Mouse (Mus musculus) urinary bladder, postnatal 10 days (tissue): ENCODE measurements around the gene Rere.
"Not testable (repeated sequence)": the region's sequence is repeated elsewhere in the genome, so short reads cannot be mapped to it uniquely, and the experiment has no call there.

Experiments
- DNase-seq: peaks from one replicate; pipeline ENCODE4 v3.0.0; 2022; ENCODE audit warnings: low spot score

Rere gene

DNA sequence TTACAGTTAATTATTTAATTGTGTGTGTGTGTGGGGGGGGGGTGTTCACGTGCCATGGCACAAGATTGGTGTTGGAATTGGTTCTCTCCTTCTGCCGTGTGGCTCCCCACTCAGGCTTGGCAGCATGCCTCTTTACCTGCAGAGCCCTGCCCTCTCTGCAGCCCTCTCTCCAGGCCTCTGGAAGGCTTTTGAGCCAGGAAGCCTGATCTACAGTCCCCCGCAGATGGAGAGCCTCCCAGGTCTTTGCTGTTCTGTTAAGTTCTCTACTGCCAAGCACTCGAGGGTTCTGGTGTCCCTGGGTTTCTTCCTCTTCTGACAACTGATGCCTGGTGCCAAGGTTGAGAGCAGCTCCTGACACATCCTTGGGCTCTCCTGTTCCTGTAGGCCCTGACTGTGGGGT, 27.0 kb upstream of the Rere start:
- DNase-seq, result no peak

DNA sequence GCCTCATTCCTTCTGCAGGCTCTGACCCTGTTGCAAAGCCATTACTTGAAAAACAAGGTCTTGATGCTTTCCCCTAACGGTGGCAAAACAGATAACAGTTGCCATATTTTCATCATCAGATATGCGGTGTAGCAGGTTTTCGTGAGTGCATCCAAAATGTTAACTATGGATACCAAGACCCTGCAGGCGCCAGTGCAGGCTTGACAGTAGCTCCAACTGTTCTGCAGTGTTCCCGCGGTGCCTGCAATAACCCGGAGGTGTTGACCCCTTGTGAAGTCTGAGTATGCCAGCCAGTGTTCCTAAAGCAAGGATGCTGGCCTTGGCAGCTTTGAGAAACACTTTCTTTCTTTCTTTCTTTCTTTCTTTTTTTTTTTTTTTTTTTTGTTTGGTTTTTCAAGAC, 26.3 kb upstream of the Rere start:
- no peak for DNase-seq

DNA sequence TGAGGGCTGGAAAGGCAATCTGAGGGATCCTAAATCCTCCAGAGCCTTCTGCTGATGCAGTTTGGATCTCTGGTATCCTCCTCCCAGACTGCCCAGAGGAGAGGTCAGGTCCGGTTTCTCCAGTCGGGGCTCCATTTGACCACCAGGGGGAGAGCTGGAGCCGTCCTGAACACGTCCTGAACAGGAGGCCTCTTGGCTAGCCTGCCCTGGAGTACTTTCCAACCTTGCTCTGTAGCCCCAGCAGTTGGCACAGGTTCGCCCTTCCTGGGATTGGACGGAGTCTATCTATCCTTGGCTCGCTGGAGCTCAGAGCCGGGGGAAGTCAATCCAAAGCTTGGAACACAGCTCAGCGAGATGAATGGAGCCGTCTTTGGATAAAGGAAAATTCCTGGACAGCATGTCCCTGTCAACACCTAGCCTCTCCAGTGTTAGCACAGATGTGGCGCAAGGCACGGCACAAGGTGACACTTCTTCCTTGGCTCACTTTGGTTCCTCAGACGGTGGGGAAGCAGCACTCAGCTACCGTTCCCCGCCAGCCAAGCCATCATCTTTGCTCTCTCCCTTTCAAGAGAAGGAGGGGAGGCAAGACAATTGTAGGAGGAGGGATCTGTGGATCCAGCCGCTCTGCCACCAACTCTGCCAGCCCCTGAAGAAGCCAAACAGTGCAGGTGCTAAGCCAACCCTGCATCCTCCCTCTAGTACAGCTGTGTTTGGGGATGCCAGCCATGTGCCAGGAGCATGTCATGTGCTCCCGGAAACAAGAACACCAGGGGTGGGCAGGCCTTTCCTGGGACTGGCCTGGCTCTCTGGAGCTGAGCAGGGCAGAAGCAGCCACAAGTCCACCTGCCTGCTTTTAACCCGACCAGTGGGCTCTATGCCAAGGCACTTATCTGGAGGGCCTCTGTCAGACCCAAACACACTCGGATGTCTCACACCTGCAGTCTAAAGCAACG, 23.9 kb upstream of the Rere start:
- DNase-seq, result peak; percentile 59

DNA sequence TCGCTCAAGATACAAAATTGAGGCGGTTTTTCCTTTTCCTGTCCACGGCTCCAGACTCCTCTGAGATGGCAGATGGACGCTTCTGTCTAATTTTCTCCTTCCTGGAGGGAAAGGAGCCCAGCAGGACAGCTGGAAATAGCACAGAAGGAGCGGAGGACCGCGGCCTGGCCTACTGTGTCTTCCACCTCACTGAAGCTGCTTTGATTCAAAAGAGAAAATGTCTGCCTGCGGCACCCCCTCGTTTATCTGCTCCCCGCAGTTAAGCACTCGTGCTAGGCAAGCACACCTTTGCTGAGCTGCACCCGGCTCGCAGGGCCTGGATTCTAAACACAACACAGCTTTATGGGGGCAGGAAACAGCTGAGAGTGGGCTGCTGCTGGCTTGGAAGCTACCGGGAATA, 23.1 kb upstream of the Rere start:
- DNase-seq, result no peak

GRCm38 (mm10) chr4:150259577-150259976, 21.9 kb upstream of the Rere start:
- DNase-seq, result no peak

DNA sequence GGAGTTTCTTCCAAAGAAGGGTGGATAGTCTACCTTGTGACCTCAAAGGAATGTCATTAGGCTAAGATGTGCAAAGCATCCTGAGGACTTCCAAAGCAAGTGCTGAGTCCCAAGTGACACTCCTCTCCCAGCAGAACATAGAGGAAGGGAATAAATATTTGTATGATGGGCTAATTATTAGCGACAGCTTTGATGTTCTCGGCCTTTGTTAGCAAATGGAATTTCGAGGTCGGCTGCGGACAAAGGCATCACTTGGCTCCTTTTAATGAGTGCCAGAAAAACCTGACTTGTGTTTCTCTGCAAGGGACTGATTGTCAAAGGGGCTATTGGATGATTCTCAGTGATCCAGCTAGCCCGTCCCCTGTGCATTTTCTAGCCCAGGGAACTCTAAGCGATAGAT, 21.3 kb upstream of the Rere start:
- no peak for DNase-seq

DNA sequence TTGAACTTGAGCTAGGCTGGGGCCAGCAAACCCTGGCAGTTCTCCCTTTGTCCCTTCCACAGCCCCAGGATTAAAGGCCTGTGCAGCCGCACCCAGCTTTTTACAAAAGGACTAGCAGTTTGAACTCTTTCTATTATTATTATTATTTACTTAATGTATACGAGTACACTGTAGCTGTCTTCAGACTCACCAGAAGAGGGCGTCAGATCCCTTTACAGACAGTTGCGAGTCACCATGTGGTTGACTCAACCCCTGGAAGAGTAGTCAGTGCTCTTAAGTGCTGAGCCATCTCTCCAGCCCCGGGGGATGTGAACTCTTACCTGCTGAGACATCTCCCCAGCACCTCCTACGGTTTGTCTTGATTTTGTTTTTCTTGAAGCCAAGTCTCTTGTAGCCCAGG, 20.7 kb upstream of the Rere start:
- no peak for DNase-seq

DNA sequence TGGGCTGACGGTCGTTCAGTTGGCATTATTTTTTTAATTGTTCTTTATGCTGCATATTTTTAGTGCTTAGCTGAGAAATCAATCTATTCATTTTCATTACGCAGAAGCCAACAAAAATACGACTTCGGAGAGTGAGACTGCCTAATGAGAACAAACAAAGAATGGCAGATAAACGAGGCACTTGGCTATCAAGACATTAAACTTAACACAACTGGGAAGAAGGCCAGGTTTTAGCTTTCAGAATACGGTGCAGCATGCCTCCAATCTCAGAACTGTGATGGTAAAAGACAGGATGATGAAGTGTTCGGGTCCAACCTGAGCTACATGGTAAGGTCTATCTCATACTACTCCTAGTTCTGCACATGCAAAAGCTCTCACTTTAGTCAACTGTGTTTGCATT, 19.1 kb upstream of the Rere start:
- no peak for DNase-seq

GRCm38 (mm10) chr4:150264903-150265302, 16.5 kb upstream of the Rere start:
- no peak for DNase-seq

DNA sequence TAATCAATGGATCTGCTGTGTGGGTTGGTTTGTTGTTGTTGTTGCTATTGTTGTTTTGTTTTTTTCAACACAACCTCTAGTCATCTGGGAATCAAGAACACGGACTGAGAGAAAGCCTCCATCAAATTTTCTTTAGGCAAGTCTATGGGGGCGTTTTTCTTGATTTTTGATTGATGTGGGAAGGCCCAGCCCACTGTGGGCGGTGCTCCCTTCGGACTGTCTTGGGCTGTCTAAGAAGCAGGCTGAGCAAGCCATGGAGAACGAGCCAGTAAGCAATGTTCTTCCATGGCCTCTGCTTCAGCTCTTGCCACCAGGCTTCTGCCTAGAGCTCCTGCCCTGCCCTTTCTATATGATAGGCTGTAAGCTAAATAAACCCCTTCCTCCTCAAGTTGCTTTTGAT, 16.0 kb upstream of the Rere start:
- no peak for DNase-seq

GRCm38 (mm10) chr4:150266655-150267223, 14.7 kb upstream of the Rere start:
- no peak for DNase-seq

- no peak for DNase-seq
Observed at GRCm38 (mm10) chr4:150268674-150269653, 12.5 kb upstream of the Rere start.

- no peak for DNase-seq
Observed at GRCm38 (mm10) chr4:150269679-150270078, 11.8 kb upstream of the Rere start.

DNA sequence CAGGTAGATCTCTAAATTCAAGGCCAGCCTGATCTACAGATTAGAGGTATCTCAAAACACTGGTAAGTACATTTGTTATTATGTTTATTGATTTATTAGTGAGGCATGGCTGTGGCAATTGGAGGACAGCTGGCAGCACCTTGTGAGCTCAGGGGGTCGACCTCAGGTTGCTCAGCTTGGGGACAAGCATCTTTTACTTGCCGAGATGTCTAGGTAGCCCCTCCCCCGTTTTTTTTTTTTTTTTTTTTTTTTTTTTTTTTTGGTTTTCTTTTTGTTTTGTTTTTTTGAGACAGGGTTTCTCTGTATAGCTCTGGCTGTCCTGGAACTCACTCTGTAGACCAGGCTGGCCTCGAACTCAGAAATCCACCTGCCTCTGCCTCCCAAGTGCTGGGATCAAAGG, 10.7 kb upstream of the Rere start:
- not testable (repeated sequence) for DNase-seq

DNA sequence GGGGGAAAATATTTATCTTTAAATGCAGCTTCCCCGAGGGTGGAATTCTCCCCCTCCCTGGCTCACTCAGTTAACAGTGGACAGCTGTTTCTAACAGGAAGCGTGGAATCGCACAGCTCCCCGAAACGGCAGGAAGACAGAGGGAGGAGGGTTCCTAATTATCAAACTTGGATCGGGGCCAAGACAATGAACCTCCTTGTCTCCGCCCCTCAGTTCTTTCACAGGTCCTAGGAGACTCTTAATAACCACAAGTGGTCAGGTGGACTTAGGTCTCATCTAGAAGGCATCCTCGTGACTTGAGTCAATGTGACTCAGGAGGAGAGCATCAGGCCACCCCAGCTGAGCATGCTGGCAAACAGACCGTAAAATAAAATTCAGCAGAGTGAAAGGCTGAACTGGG, 8.7 kb upstream of the Rere start:
- no peak for DNase-seq

DNA sequence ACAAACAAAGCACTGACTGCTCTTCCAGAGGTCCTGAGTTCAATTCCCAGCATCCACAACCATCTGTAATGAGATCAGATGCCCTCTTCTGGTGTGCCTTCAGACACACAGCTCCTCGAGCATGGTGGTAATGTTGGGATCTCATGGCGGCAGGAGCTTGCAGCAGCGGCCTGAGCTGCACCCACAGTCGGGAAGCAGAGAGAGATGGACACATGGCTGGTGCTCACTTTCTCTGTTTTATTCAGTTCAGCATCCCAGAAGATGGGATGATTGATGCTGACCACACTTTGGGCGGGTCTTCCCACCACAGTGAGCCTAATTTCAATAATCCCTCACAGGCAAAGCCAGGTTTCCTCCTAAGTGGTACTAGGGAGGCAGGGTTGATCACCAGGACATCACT, 5.9 kb upstream of the Rere start:
- no peak for DNase-seq

- DNase-seq, result not testable (repeated sequence)
Observed at GRCm38 (mm10) chr4:150279336-150279735, 2.1 kb upstream of the Rere start.

DNA sequence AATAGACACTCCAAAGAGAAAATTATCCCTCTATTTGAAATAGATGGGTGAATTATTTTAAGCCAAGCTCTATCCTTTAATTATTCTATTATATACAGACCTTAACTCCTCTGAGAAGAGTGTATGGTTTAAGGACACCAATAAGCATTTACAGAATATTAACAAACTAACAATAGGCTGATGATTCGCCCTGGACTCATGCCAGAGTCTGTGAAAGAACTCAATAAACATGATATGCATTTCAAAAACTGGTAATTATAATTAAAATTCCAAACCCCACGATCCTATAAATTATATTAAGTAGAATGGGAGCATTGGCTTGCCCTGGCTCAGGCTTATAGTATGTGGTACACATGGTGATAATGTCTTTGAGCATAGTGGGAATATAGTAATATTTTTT, 1.4 kb upstream of the Rere start:
- no peak for DNase-seq

DNA sequence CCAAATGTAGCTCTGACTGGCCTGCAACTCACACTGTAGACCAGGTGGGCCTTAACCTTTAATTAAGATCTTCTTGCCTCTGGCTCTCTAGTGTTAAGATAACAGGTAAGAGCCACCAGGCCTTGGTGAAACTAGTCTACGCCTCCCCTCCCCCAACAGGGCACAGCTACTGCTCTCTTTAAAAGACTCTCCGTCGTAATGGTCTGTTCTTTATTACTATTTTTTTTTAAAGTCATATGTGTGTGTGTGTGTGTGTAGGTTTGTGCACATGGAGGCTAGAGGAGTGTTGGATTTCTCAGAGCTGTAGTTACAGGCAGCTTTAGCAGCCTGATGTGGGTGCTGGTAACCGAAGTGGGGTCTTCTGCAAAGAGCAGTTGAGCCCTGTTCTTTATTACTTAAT, 987 bp upstream of the Rere start:
- DNase-seq, result no peak

DNA sequence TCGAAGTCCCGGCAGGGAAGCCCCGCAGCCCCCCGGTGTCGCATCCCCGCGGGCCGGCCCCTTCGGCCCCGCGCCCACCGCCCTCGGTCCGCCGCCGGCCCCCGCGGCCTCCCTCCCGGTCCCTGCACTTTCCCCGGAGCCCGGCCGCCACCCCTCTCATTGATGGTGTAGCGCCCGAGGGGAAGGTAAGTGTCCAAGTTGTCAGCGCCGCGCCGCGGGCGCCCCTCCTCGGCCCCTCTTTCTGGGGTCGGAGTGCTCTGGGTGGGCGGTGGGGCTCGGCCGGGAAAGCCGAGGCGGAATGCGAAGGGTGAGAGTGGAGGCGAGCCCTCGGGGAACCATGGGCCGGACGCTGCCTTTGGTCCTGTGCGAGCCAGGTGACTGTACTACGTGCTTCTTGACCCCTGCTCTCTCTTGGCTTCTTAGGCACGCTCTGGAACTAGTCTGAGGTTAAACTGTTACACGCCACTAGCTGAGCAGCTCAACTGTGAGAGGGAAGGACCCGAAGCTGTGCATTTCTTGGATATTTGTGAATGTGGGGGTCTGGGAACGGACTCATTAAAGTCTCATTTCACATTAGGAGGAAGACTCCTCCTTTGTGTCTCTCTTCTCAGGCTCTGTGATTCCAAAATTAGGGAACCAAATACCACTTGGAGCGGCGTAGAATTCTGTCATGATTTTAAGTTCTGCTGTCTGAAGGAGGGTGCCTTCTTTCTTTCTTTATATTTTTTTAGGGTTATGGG, 615 bp downstream of the Rere start:
- DNase-seq, result no peak

- DNase-seq, result no peak
Observed at GRCm38 (mm10) chr4:150282631-150283334, 1.3 kb downstream of the Rere start.
